15 mouse cellular contexts compared by ENCODE assay signal in genomic region chr14:87612871-87613270, GRCm38 (mm10).
"Had no signal": no experiment of that assay in that cellular context is flagged by ENCODE, and none has a peak within 500 bp of the region (broad histone marks: within the 10 kb centered on the region; RNA-seq: fewer than 3 reads in every experiment).

No protein-coding gene starts in this region.

- H3K27ac ChIP-seq: lung, embryonic 15.5 days; macrophage; midbrain, embryonic 13.5 days; midbrain, embryonic 15.5 days; neural tube, embryonic 12.5 days; stomach, embryonic 15.5 days; stomach, postnatal 0 days had no signal

- DNase-seq: lung, adult 2 months; lung, postnatal 14 days; lung, postnatal 36 days; right cerebral cortex, postnatal 14 days; thymus, adult 2 months; thymus, postnatal 25 days; thymus, postnatal 4 days had no signal

- H3K4me3 ChIP-seq: lung, embryonic 15.5 days; megakaryocyte, embryonic 14.5 days; midbrain, embryonic 13.5 days; midbrain, embryonic 15.5 days; neural tube, embryonic 12.5 days; stomach, embryonic 15.5 days had no signal
